Mouse (Mus musculus): ENCODE results near the gene Ctso. TPM values are rescaled to one million over a fixed set of nuclear protein-coding genes. Genes with fewer than 3 reads are reported as not detected.

Ctso gene
- total and polyA plus RNA-seq, 3 experiments: 0.15 to 0.50 TPM; not detected in 1

DNA sequence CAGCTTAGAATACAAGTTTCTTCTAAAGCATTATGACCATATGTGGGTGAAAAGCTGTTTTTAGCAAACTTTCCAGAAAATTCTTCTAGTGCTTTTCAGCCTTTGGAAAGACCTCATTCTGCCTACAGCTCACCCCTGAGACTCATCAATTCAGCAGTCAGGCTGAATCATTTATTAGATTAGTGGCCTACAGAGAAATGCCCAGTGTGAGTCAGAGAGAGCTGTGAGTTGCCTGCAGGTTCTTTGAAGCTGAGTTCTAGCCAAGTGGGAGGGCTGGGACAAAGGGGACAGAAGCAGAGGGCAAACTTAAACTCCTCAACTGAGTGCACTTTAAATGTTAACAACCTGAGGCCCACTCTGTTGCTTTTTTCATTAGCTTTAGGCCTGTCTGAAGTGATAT, 48.5 kb upstream of the Ctso start:
- Histone ChIP-seq H3K79me2 (ENCODE audit: control insufficient read depth, insufficient read depth, low read length, poor library complexity) (no peaks in the 10 kb centered on the region), H3K27me3 (ENCODE audit: control insufficient read depth in 1 of 2, insufficient read depth in 2 of 2, low read length in 2 of 2) (no peaks in the 10 kb centered on the region), H3K27ac (ENCODE audit: control insufficient read depth, low read depth, low read length) (no peak overlapping the region), H3K4me1 (ENCODE audit: control insufficient read depth in 1 of 2, insufficient read depth in 2 of 2, low read length in 2 of 2) (no peaks in the 10 kb centered on the region), H3K9me3 (replicated peaks; ENCODE audit: insufficient read depth, low read length) (no peaks in the 10 kb centered on the region), H3K4me3 (ENCODE audit: control insufficient read depth in 1 of 2, insufficient read depth in 1 of 2, low read depth in 2 of 2, low read length in 2 of 2) (no peak overlapping the region), H3K9ac (ENCODE audit: control insufficient read depth, low read depth, low read length, poor library complexity, severe bottlenecking) (no peak overlapping the region), H3K36me3 (ENCODE audit: control insufficient read depth in 1 of 2, insufficient read depth in 2 of 2, low read length in 2 of 2) (no peaks in the 10 kb centered on the region)
- DNase-seq (ENCODE audit: low read depth, low spot score): no peak
- TF ChIP-seq NELFE (IDR thresholded peaks at IDR 0.05; ENCODE audit: low read depth, low read length): no peak
- no peak for TF ChIP-seq TBP (IDR thresholded peaks at IDR 0.05; ENCODE audit: low read depth, low read length)
- TF ChIP-seq CHD1 (IDR thresholded peaks at IDR 0.05; ENCODE audit: low read depth, low read length): no peak
- no peak for TF ChIP-seq SIN3A (IDR thresholded peaks at IDR 0.05; ENCODE audit: low read length)
- TF ChIP-seq ELF1 (IDR thresholded peaks at IDR 0.05; ENCODE audit: low read depth, low read length): no peak

GRCm38 (mm10) chr3:81885566-81885965, 46.8 kb upstream of the Ctso start:
- Histone ChIP-seq H3K79me2 (ENCODE audit: control insufficient read depth, insufficient read depth, low read length, poor library complexity) (no peaks in the 10 kb centered on the region), H3K36me3 (ENCODE audit: control insufficient read depth in 1 of 2, insufficient read depth in 2 of 2, low read length in 2 of 2) (no peaks in the 10 kb centered on the region), H3K9me3 (replicated peaks; ENCODE audit: insufficient read depth, low read length) (no peaks in the 10 kb centered on the region), H3K27ac (ENCODE audit: control insufficient read depth, low read depth, low read length) (no peak overlapping the region), H3K9ac (ENCODE audit: control insufficient read depth, low read depth, low read length, poor library complexity, severe bottlenecking) (no peak overlapping the region), H3K4me3 (ENCODE audit: control insufficient read depth in 1 of 2, insufficient read depth in 1 of 2, low read depth in 2 of 2, low read length in 2 of 2) (no peak overlapping the region), H3K27me3 (ENCODE audit: control insufficient read depth in 1 of 2, insufficient read depth in 2 of 2, low read length in 2 of 2) (no peaks in the 10 kb centered on the region), H3K4me1 (ENCODE audit: control insufficient read depth in 1 of 2, insufficient read depth in 2 of 2, low read length in 2 of 2) (no peaks in the 10 kb centered on the region)
- DNase-seq (ENCODE audit: low read depth, low spot score): no peak
- TF ChIP-seq EP300 (IDR thresholded peaks at IDR 0.05; ENCODE audit: low read depth in 1 of 2, low read length in 2 of 2) (no peak), ZNF384 (IDR thresholded peaks at IDR 0.05; ENCODE audit: low read depth, low read length) (no peak), MAX (IDR thresholded peaks at IDR 0.05; ENCODE audit: low read length) (no peak), MYB (IDR thresholded peaks at IDR 0.05; ENCODE audit: low read depth, low read length) (no peak), NELFE (IDR thresholded peaks at IDR 0.05; ENCODE audit: low read depth, low read length) (no peak), TBP (IDR thresholded peaks at IDR 0.05; ENCODE audit: low read depth, low read length) (no peak), MAZ (IDR thresholded peaks at IDR 0.05; ENCODE audit: low read depth, low read length) (no peak), GABPA (IDR thresholded peaks at IDR 0.05; ENCODE audit: low read depth, low read length) (no peak), UBTF (IDR thresholded peaks at IDR 0.05; ENCODE audit: borderline replicate concordance, insufficient read depth, low read depth, low read length) (no peak), POLR2A (IDR thresholded peaks at IDR 0.05; ENCODE audit: control insufficient read depth in 1 of 2, insufficient read depth in 1 of 2, low read depth in 1 of 2, low read length in 2 of 2, poor library complexity in 1 of 2) (no peak), GATA1 (IDR thresholded peaks at IDR 0.05; ENCODE audit: low read depth, low read length) (no peak), SIN3A (IDR thresholded peaks at IDR 0.05; ENCODE audit: low read length) (no peak), SMC3 (IDR thresholded peaks at IDR 0.05; ENCODE audit: low read depth, low read length) (no peak), RCOR1 (IDR thresholded peaks at IDR 0.05; ENCODE audit: low read depth, low read length) (no peak)

GRCm38 (mm10) chr3:81889137-81889536, 43.3 kb upstream of the Ctso start:
- H3K79me2 ChIP-seq (ENCODE audit: control insufficient read depth, insufficient read depth, low read length, poor library complexity): no peaks in the 10 kb centered on the region
- no peak for TF ChIP-seq ELF1 (IDR thresholded peaks at IDR 0.05; ENCODE audit: low read depth, low read length)
- no peak for TF ChIP-seq MXI1 (IDR thresholded peaks at IDR 0.05; ENCODE audit: low read depth, low read length)
- no peaks in the 10 kb centered on the region for H3K9me3 ChIP-seq (replicated peaks; ENCODE audit: insufficient read depth, low read length)
- no peak overlapping the region for H3K4me3 ChIP-seq (ENCODE audit: control insufficient read depth in 1 of 2, insufficient read depth in 1 of 2, low read depth in 2 of 2, low read length in 2 of 2)
- no peaks in the 10 kb centered on the region for H3K27me3 ChIP-seq (ENCODE audit: control insufficient read depth in 1 of 2, insufficient read depth in 2 of 2, low read length in 2 of 2)
- no peak overlapping the region for H3K9ac ChIP-seq (ENCODE audit: control insufficient read depth, low read depth, low read length, poor library complexity, severe bottlenecking)
- DNase-seq (ENCODE audit: low read depth, low spot score): no peak
- H3K4me1 ChIP-seq (ENCODE audit: control insufficient read depth in 1 of 2, insufficient read depth in 2 of 2, low read length in 2 of 2): no peaks in the 10 kb centered on the region
- no peaks in the 10 kb centered on the region for H3K36me3 ChIP-seq (ENCODE audit: control insufficient read depth in 1 of 2, insufficient read depth in 2 of 2, low read length in 2 of 2)
- no peak overlapping the region for H3K27ac ChIP-seq (ENCODE audit: control insufficient read depth, low read depth, low read length)
